Mouse (Mus musculus): ENCODE data around the gene Serpinb1a. TPM values are rescaled to one million over a fixed set of nuclear protein-coding genes. Genes with fewer than 3 reads are reported as not detected.
"Not testable (repeated sequence)": the region's sequence is repeated elsewhere in the genome, so short reads cannot be mapped to it uniquely, and the experiment has no call there.

The Serpinb1a gene
- polyA plus RNA-seq, 1 experiment from 2014 or later, result 2.9 TPM

DNA sequence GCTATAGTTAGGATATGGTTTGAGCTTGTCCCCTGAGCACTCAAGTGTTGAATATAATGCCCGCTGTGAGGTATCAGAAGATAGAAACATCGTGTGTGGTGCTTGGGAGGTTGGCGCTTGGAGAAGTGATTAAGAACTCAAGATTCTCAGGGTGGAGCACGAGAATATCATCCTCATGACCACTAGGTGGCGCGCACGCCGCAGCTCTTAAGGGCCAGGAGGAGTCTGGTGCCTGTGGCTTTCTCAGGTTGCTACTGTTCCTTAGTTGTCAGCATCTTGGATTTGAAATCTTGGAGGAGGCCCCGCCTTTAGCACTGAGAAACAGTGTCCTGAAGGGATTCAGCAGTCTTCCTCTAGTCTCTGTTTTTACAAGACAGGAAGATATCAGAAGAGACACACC lies 15.5 kb upstream of the Serpinb1a start:
- DNase-seq (ENCODE audit: low read depth, low spot score) (no peak), ATAC-seq (no peak)
- peak; percentile 85 for TF ChIP-seq CTCF (IDR thresholded peaks at IDR 0.05)
- H3K27me3 ChIP-seq, result peaks cover 5% of the 10 kb centered on the region
- in situ Hi-C loops (cut with MboI; ENCODE audit: low pct_unique_long_range_greater_than_20kb), result loop anchor here (10.0 kb wide), 1 partner anchor 1038 kb away; the partner anchor contains the start of gene Serpinb6c
- CTCF ChIA-PET, result interaction anchor here (0.8 to 1.9 kb wide), 11 partner anchors 10 to 1041 kb away, joined by 3 to 5 read pairs (median 3); no protein-coding TSS in a partner anchor
- POLR2A ChIA-PET, result interaction anchor here (0.6 kb wide), 1 partner anchor 34 kb away, joined by 3 read pairs; no protein-coding TSS in a partner anchor

DNA sequence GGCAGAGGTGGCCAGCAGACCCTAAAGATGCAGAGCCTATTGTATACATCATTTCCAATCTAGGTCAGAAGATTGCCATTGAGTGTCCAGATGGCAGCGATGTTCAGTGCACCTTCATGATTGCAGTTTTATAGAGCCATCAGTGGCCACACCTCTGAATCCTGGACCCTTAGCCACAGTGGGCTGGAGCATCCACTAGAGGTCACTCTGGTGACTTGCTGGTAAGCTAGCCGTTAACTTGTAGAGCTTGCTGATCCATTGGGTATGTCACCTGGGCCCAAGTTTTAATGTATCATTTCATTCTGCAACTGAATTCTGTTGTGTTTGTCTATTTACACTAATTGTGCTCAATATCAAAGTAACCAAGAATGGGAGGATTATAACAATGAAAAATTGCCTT lies 14.6 kb upstream of the Serpinb1a start:
- H3K27me3 ChIP-seq, result no peaks in the 10 kb centered on the region
- no peak for ATAC-seq
- no peak for DNase-seq (ENCODE audit: low read depth, low spot score)
- TF ChIP-seq CTCF (IDR thresholded peaks at IDR 0.05), result peak; percentile 81
- CTCF ChIA-PET, result interaction anchor here (0.8 to 1.9 kb wide), 9 partner anchors 9 to 1041 kb away, joined by 3 to 5 read pairs (median 3); no protein-coding TSS in a partner anchor
- in situ Hi-C loops (cut with MboI; ENCODE audit: low pct_unique_long_range_greater_than_20kb), result loop anchor here (10.0 kb wide), 1 partner anchor 1039 kb away; the partner anchor contains the start of gene Serpinb6c
- POLR2A ChIA-PET, result no interaction called here

DNA sequence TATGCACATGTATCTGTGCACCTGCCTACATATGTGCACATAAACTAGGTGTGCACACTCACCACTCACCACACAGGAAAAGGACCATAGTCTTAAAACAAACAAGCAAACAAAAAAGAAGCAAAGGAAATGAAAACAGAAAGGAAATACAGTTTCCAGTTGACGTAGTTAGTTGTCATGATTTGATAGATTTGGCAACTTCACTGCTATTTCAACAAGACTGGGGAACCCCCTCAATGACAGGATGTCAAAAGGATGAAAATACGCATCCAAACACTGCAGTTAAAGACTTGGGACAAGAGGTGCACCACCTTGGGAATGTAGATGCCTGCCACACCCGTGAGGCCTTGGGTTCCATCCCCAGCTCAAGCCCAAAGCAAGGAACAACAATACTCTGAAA lies 13.5 kb upstream of the Serpinb1a start:
- DNase-seq (ENCODE audit: low read depth, low spot score); POLR2A ChIA-PET: not testable (repeated sequence)

DNA sequence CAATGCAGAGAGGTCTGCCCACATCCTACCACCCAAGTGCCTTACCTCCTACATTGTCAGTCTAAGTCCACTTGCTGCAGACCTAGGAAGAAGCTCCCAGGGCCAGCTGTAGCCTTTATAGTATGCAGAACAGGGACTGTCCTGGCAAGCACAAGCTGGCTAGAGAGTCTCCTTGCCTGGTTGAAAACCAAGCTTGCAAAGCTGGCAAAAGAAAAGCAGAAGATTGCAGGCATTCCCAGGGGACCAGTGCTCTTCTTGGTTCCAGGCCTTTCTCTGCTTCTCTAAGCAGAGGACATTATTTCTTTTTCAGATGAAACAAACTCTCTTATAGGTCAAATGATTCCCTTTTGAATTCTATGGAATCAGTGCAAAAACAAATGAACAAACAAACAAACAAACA lies 12.5 kb upstream of the Serpinb1a start:
- in situ Hi-C loops (cut with MboI; ENCODE audit: low pct_unique_long_range_greater_than_20kb), result loop anchor here (10.0 kb wide), 1 partner anchor 1041 kb away; the partner anchor contains the start of gene Serpinb6c
- CTCF ChIA-PET, result interaction anchor here (1.6 kb wide), 1 partner anchor 14 kb away, joined by 3 read pairs; no protein-coding TSS in a partner anchor
- POLR2A ChIA-PET, result no interaction called here

More for the DNA sequence above, 13.5 kb upstream of the Serpinb1a start:
- in situ Hi-C loops (cut with MboI; ENCODE audit: low pct_unique_long_range_greater_than_20kb), result loop anchor here (10.0 kb wide), 1 partner anchor 1040 kb away; the partner anchor contains the start of gene Serpinb6c
- not testable (repeated sequence) for H3K27me3 ChIP-seq, ATAC-seq
- CTCF ChIA-PET, result interaction anchor here (1.1 to 1.8 kb wide), 2 partner anchors 38 to 1030 kb away, joined by 3 to 5 read pairs; no protein-coding TSS in a partner anchor

DNA sequence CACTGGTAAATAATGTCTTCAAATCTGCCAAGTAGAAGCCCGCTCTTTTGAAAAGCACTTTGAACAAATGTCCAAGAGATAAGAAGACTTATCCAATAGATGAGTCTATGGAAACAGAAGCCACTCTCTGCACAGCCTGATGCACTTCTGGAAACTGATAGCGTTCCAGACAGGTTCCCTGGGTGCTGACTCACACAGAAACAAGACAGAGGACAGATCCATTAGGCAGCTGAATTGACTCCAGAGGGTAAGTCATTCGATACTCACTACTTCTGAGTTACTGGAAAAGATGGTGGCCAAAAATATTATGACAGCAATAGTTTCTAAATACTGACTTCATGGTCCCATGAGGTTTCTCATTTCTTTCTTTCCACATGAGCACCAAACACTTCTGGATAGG lies 9.8 kb upstream of the Serpinb1a start:
- in situ Hi-C loops (cut with MboI; ENCODE audit: low pct_unique_long_range_greater_than_20kb), result loop anchor here (10.0 kb wide), 1 partner anchor 1044 kb away; the partner anchor contains the start of gene Serpinb6c
- ChIA-PET CTCF (interaction anchor here (1.1 kb wide), 1 partner anchor 9 kb away, joined by 5 read pairs; no protein-coding TSS in a partner anchor), POLR2A (interaction anchor here (0.6 kb wide), 1 partner anchor 286 kb away, joined by 5 read pairs; no protein-coding TSS in a partner anchor)
- no peaks in the 10 kb centered on the region for H3K27me3 ChIP-seq
- no peak for ATAC-seq
- no peak for DNase-seq (ENCODE audit: low read depth, low spot score)
- TF ChIP-seq CTCF (IDR thresholded peaks at IDR 0.05), result no peak

More for the DNA sequence above, 12.5 kb upstream of the Serpinb1a start:
- no peaks in the 10 kb centered on the region for H3K27me3 ChIP-seq
- DNase-seq (ENCODE audit: low read depth, low spot score) (no peak), ATAC-seq (no peak)
- no peak for TF ChIP-seq CTCF (IDR thresholded peaks at IDR 0.05)

DNA sequence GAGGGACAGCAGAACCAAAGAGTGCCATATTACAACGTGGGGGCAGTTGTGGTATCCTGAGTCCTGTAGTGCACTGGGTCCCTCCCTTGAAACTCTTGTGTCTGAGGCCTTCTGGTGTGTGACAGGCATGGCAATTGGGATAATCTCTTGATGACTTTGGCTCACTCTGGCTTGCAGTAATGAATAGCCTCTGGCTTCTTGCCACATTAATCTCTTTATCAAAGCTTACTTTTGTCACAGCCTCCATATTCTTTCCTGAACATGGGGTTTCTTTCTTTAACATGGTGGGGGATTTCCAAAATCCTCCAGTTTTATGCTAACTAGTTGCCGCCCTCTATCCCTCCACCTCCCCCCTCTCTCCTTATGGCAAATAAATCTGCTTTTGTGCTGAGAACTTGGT lies 2.1 kb upstream of the Serpinb1a start:
- DNase-seq (ENCODE audit: low read depth, low spot score) (no peak), ATAC-seq (no peak)
- no peak for TF ChIP-seq CTCF (IDR thresholded peaks at IDR 0.05)
- in situ Hi-C loops (cut with MboI; ENCODE audit: low pct_unique_long_range_greater_than_20kb), result loop anchor here (5.0 kb wide), 2 partner anchors 44 to 1149 kb away; partner anchors contain the start of genes Ripk1, Serpinb1c and Serpinb6a
- ChIA-PET CTCF (interaction anchor here (1.1 kb wide), 1 partner anchor 13 kb away, joined by 5 read pairs; no protein-coding TSS in a partner anchor), POLR2A (interaction anchor here (0.6 kb wide), 1 partner anchor 46 kb away, joined by 5 read pairs; no protein-coding TSS in a partner anchor)
- no peaks in the 10 kb centered on the region for H3K27me3 ChIP-seq

DNA sequence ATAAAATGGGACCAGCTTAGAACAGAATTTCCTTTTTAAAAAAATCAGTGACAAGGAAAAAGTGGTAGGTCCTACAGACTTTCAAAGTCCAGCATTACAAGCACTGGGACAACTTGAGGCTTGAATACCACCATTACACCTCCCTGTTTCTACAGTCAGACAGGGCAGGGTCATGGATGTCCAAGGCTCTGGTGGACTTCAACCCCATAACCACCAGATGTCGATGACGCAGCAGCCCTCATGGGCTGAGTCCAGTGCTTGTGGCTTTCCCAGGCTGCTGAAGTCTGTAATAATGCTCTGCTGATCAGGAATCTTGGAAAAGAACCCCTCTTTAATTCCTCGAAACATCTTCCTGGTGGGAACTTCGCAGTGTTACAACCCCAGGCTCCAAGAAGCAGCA lies 1.6 kb upstream of the Serpinb1a start:
- TF ChIP-seq CTCF (IDR thresholded peaks at IDR 0.05), result no peak
- no peak for DNase-seq (ENCODE audit: low read depth, low spot score)
- ChIA-PET CTCF (interaction anchor here (0.8 to 1.7 kb wide), 5 partner anchors 8 to 910 kb away, joined by 3 to 5 read pairs (median 3); no protein-coding TSS in a partner anchor), POLR2A (no interaction called here)
- in situ Hi-C loops (cut with MboI; ENCODE audit: low pct_unique_long_range_greater_than_20kb), result loop anchor here (5.0 kb wide), 2 partner anchors 45 to 1150 kb away; partner anchors contain the start of genes Ripk1, Serpinb1c and Serpinb6a
- ATAC-seq, result no peak
- H3K27me3 ChIP-seq, result no peaks in the 10 kb centered on the region

DNA sequence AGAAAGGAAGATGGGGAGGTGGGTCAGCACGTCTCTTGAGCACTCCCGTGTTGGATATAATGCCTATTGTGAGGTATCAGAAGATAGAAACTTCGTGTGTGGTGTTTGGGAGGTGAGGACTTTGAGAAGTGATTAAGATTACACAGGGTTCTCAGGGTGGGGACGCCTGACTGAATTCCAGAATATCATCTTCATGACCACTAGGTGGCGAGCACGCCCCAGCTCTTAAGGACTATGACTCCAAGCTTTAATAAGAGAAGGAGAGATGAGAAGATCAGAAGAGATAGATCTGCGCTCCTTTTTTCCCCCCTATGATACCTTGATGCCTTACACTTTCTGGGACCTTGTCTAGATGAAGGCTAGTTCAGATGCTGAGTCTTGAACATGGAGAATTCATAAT lies 982 bp upstream of the Serpinb1a start:
- CTCF ChIA-PET, result interaction anchor here (0.8 to 2.2 kb wide), 8 partner anchors 9 to 1042 kb away, joined by 3 to 6 read pairs (median 3); partner anchors contain the start of gene Serpinb1c
- peak; percentile 80 for TF ChIP-seq CTCF (IDR thresholded peaks at IDR 0.05)
- no peaks in the 10 kb centered on the region for H3K27me3 ChIP-seq
- DNase-seq (ENCODE audit: low read depth, low spot score), result no peak
- POLR2A ChIA-PET, result no interaction called here
- ATAC-seq, result peak; percentile 31
- in situ Hi-C loops (cut with MboI; ENCODE audit: low pct_unique_long_range_greater_than_20kb), result loop anchor here (5.0 kb wide), 2 partner anchors 45 to 1150 kb away; partner anchors contain the start of genes Ripk1, Serpinb1c and Serpinb6a

DNA sequence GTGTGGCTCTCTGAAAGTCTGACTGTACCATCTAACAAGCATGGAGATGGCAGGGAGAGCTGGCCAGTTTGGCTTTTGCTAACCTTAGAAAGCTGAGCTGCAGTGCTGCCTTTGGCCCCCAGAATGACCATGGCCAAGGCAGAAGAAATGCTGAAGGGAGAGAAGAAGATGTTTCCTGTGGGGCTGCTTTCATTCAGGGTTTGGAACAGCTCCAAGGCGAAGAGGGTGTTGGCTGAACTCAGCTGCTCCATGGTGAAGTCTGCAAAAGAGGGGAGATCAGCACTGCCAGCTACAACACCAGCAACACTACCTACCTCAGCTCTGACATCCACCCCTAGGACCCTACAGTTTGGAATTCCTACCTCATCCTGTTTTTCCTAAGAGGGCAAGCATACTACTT lies 829 bp downstream of the Serpinb1a start:
- TF ChIP-seq CTCF (IDR thresholded peaks at IDR 0.05), result no peak
- POLR2A ChIA-PET, result interaction anchor here (1.1 kb wide), 1 partner anchor 48 kb away, joined by 5 read pairs; the partner anchor contains the start of gene Serpinb1c
- DNase-seq (ENCODE audit: low read depth, low spot score), result no peak
- in situ Hi-C loops (cut with MboI; ENCODE audit: low pct_unique_long_range_greater_than_20kb), result loop anchor here (5.0 kb wide), 2 partner anchors 47 to 1152 kb away; partner anchors contain the start of genes Ripk1, Serpinb1c and Serpinb6a
- no peak for ATAC-seq
- CTCF ChIA-PET, result interaction anchor here (1.1 to 2.2 kb wide), 2 partner anchors 10 to 48 kb away, joined by 3 to 6 read pairs; partner anchors contain the start of gene Serpinb1c
- no peaks in the 10 kb centered on the region for H3K27me3 ChIP-seq

DNA sequence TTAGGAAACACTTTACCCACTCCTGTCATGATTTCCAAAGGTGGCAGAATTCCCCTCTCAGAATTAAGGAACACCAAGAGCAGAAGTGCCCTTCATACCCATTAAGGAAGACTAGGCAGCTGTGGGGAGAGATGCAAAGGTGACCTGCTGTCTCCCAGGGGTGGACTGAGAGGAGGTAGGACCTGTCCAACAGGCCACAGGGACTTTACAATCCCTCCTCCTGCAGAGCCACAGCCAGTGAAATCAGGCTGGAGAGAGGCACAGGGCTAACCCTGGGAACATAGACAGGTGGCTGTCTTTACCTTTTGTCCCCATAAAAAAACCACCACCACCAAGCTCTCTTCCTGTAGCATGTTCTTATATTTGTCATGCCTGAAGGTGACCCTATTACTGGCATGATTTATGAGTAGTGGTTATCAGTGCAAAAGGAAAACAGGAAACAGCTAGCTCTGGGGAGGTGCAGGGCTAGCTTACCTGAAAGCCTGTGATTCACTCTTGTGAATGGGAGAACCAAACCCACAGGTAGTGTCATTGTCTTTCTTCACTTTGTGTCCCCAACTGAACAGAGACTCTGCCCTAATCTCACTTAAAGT lies 1.4 kb downstream of the Serpinb1a start:
- ATAC-seq, result no peak
- ChIA-PET POLR2A (no interaction called here), CTCF (interaction anchor here (1.1 to 2.2 kb wide), 3 partner anchors 10 to 48 kb away, joined by 3 to 6 read pairs (median 3); partner anchors contain the start of gene Serpinb1c)
- in situ Hi-C loops (cut with MboI; ENCODE audit: low pct_unique_long_range_greater_than_20kb), result loop anchor here (5.0 kb wide), 2 partner anchors 48 to 1153 kb away; partner anchors contain the start of genes Ripk1, Serpinb1c and Serpinb6a
- H3K27me3 ChIP-seq, result no peaks in the 10 kb centered on the region
- no peak for TF ChIP-seq CTCF (IDR thresholded peaks at IDR 0.05)
- no peak for DNase-seq (ENCODE audit: low read depth, low spot score)

All from Patski (cell line).